Mouse (Mus musculus) c-Kit-positive CD71-positive TER-119-positive erythroid progenitor cells, embryonic 14.5 days (primary cell): Measurements from ENCODE around the gene 9130409I23Rik.

Experiments used
- DNase-seq: peaks from one replicate; pipeline ENCODE4 v3.0.0-alpha.2; 2013; ENCODE audit warnings: low spot score

The 9130409I23Rik gene

GRCm38 (mm10) chr1:181050937-181051336 lies at the start of gene 9130409I23Rik:
TSS of gene 9130409I23Rik (plus strand) at chr1:181051237.
- DNase-seq, result no peak

- DNase-seq, result no peak
Measured at GRCm38 (mm10) chr1:181001621-181002020, 49.4 kb upstream of the 9130409I23Rik start.

- no peak for DNase-seq
Measured at GRCm38 (mm10) chr1:181003790-181004189, 47.2 kb upstream of the 9130409I23Rik start.

GRCm38 (mm10) chr1:181005331-181005730 lies 45.7 kb upstream of the 9130409I23Rik start:
- DNase-seq, result no peak

GRCm38 (mm10) chr1:181007831-181008230 lies 43.2 kb upstream of the 9130409I23Rik start:
- no peak for DNase-seq

- DNase-seq, result no peak
Measured at GRCm38 (mm10) chr1:181008266-181008665, 42.8 kb upstream of the 9130409I23Rik start.

- no peak for DNase-seq
Measured at GRCm38 (mm10) chr1:181009011-181009590, 41.9 kb upstream of the 9130409I23Rik start.

GRCm38 (mm10) chr1:181009754-181010153 lies 41.3 kb upstream of the 9130409I23Rik start:
- no peak for DNase-seq

- no peak for DNase-seq
Measured at GRCm38 (mm10) chr1:181010171-181010932, 40.7 kb upstream of the 9130409I23Rik start.

- no peak for DNase-seq
Measured at GRCm38 (mm10) chr1:181011601-181012000, 39.4 kb upstream of the 9130409I23Rik start.

GRCm38 (mm10) chr1:181012416-181012815 lies 38.6 kb upstream of the 9130409I23Rik start:
- no peak for DNase-seq

GRCm38 (mm10) chr1:181013446-181013845 lies 37.6 kb upstream of the 9130409I23Rik start:
- no peak for DNase-seq

GRCm38 (mm10) chr1:181014731-181015500 lies 36.1 kb upstream of the 9130409I23Rik start:
- no peak for DNase-seq

GRCm38 (mm10) chr1:181015558-181015957 lies 35.5 kb upstream of the 9130409I23Rik start:
- DNase-seq, result no peak

- no peak for DNase-seq
Measured at GRCm38 (mm10) chr1:181016045-181016444, 35.0 kb upstream of the 9130409I23Rik start.

- no peak for DNase-seq
Measured at GRCm38 (mm10) chr1:181016532-181017131, 34.4 kb upstream of the 9130409I23Rik start.

- DNase-seq, result peak; percentile 52
Measured at GRCm38 (mm10) chr1:181017212-181017711, 33.8 kb upstream of the 9130409I23Rik start.

- no peak for DNase-seq
Measured at GRCm38 (mm10) chr1:181017890-181018420, 33.1 kb upstream of the 9130409I23Rik start.

- DNase-seq, result no peak
Measured at GRCm38 (mm10) chr1:181020756-181021487, 30.1 kb upstream of the 9130409I23Rik start, which contains the start of gene Ephx1. TSS of gene Ephx1 (minus strand) at chr1:181020904.

GRCm38 (mm10) chr1:181021488-181021865 lies 29.6 kb upstream of the 9130409I23Rik start:
- no peak for DNase-seq

GRCm38 (mm10) chr1:181022265-181022664 lies 28.8 kb upstream of the 9130409I23Rik start:
- peak; percentile 62 for DNase-seq
